Mouse (Mus musculus): ENCODE measurements around the gene Dnaaf3. TPM values are rescaled to one million over a fixed set of nuclear protein-coding genes. Genes with fewer than 3 reads are reported as not detected.

The Dnaaf3 gene
- total RNA-seq, 1 experiment from 2014 or later: 0.12 TPM

Other genes with a start within 250 kb of the Dnaaf3 start
- 3.6 and 9.1 TPM in 2 replicates for gene Ncr1, start 194.7 kb downstream of the Dnaaf3 start, total RNA-seq (2017)
- gene Gp6, start 134.7 kb downstream of the Dnaaf3 start, total RNA-seq (2017): 3.3 and 4.8 TPM in 2 replicates
- gene Rdh13, start 86.8 kb downstream of the Dnaaf3 start, total RNA-seq (2017): 7.6 and 10.8 TPM in 2 replicates
- gene Eps8l1, start 71.8 kb downstream of the Dnaaf3 start, total RNA-seq (2017): 58.8 and 64.3 TPM in 2 replicates
- gene Ppp1r12c, start 30.8 kb downstream of the Dnaaf3 start, total RNA-seq (2017): 297 and 336 TPM in 2 replicates
- not detected in 2 replicates for gene Tnnt1, start 16.1 kb downstream of the Dnaaf3 start, total RNA-seq (2017)
- 0.58 TPM in 1 of 2 replicates, not detected in the other for gene Tnni3, start 8.2 kb downstream of the Dnaaf3 start, total RNA-seq (2017)
- not detected in 2 replicates for gene Syt5, start 15.1 kb upstream of the Dnaaf3 start, total RNA-seq (2017)
- gene Ptprh, start 71.6 kb upstream of the Dnaaf3 start, total RNA-seq (2017): 0.25 TPM in 1 of 2 replicates, not detected in the other
- 44.9 and 56.3 TPM in 2 replicates for gene Tmem86b, start 99.0 kb upstream of the Dnaaf3 start, total RNA-seq (2017)
- gene Ppp6r1, start 126.6 kb upstream of the Dnaaf3 start, total RNA-seq (2017): 163 and 174 TPM in 2 replicates
- gene Hspbp1, start 152.6 kb upstream of the Dnaaf3 start, total RNA-seq (2017): 10.5 and 17.3 TPM in 2 replicates
- gene Brsk1, start 158.2 kb upstream of the Dnaaf3 start, total RNA-seq (2017): not detected in 2 replicates
- gene Tmem150b, start 192.8 kb upstream of the Dnaaf3 start, total RNA-seq (2017): 0.35 and 0.37 TPM in 2 replicates
- gene Kmt5c, start 207.7 kb upstream of the Dnaaf3 start, total RNA-seq (2017): 77.0 and 85.7 TPM in 2 replicates
- not detected in 2 replicates for gene Cox6b2, start 220.6 kb upstream of the Dnaaf3 start, total RNA-seq (2017)
- not detected in 2 replicates for gene Fam71e2, start 238.8 kb upstream of the Dnaaf3 start, total RNA-seq (2017)

Measured in neutrophil, adult 5-6 weeks (primary cell).